Mouse (Mus musculus) skeletal muscle tissue, adult 2 months (tissue): ENCODE data around the gene Man1a2.
A peak's percentile ranks its signal among the peaks of the same experiment; 100 is the strongest.

Experiments
- DNase-seq: peaks from one replicate; pipeline ENCODE4 v3.0.0-alpha.2; 2012; ENCODE audit warnings: low read depth, low spot score

The Man1a2 gene

GRCm38 (mm10) chr3:100685087-100685762 lies at the start of gene Man1a2:
Gene Man1a2 (minus strand): TSS chr3:100685503.
- DNase-seq, result peak; percentile 72

GRCm38 (mm10) chr3:100734482-100735154 lies 49.3 kb upstream of the Man1a2 start:
- DNase-seq, result no peak

DNA sequence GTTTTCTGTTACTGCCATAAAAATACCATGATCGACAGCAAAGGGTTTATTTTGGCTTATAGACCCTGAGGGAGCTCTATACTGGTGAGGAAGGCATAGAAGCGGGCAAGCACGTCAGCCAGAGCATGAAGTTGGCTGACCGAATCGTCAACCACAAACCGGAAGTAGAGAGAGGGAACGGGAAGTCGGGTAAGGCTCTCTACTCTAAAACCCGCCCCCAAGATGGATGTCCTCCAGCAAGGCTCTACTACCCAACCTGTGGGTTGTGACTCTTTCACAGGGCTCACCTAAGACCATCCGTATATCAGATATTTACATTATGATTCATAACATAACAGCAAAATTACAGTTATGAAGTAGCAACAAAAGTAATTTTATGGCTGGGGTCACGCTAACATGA lies 46.6 kb upstream of the Man1a2 start:
- no peak for DNase-seq

GRCm38 (mm10) chr3:100731347-100731746 lies 46.0 kb upstream of the Man1a2 start:
- no peak for DNase-seq

- no peak for DNase-seq
Observed at GRCm38 (mm10) chr3:100728008-100728712, 42.9 kb upstream of the Man1a2 start.

DNA sequence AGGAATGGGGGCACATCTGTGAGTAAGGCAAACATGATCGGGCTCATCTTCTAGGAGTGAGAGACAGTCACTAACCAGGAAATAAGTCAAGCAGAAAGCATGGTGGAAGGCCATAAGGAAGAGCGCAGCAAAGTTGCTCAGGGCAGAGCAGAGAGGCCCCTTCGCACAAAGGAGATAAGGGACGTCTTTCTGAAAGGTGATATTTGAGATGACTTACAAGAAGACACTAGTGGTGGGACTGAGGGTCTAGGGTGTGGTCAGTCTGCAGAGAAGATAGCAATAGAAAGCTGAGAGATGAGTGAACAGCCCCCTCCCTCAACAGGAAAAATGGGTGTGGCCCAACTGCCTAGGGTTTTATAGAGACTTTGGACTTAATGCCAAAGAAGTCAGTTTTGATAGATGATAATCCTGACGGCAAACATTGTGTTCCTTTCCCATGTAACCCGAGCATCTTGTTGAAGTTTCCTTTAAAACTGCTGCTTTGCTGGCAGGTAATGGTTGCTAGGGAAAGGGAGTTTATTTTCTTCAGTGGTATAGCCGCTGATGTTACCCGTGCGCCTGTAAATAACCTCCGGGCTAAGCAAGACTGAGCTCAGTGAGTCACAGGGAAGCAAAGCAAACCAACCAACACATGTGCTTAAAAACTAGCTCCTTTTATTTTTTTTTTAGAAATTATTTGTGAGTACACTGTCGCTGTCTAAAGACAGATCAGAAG lies 40.8 kb upstream of the Man1a2 start:
- DNase-seq, result no peak

- DNase-seq, result no peak
Observed at GRCm38 (mm10) chr3:100720786-100721300, 35.5 kb upstream of the Man1a2 start.

DNA sequence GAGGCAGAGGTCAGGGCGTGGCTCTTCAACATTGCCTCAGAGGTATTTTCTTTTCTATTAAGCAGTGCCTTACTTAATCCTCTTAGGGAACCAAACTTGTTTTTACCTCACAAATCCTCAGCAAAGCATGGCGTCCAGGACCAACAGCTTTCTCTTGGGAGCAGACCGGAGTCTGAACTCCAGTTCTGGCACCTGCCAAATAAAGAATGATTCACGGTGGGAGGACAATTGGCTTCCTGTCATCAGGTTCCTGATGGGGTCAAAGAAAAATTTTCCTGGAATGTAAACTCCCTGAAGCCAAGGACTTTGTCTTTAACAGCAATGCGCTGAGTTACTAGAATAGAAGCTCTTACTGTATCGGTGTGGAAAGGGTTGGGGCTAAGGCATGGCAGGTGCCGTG lies 30.9 kb upstream of the Man1a2 start:
- no peak for DNase-seq

DNA sequence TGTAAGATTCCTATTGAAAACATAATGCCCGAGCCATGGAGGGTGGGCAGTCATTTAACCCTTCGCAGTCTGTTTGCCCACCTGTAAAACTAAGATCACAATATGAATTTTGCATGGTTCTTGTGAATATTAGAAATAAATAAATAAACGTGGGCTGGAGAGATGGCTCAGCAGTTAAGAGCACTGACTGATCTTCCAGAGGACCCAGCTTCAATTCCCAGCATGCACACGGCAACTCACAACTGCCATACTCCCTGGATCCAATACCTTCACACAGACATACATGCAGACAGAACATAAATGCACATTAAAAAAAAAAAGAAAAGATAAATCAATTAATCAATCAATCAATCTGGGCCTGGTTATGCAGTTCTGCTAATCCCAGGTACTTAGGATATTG lies 30.1 kb upstream of the Man1a2 start:
- DNase-seq, result no peak

DNA sequence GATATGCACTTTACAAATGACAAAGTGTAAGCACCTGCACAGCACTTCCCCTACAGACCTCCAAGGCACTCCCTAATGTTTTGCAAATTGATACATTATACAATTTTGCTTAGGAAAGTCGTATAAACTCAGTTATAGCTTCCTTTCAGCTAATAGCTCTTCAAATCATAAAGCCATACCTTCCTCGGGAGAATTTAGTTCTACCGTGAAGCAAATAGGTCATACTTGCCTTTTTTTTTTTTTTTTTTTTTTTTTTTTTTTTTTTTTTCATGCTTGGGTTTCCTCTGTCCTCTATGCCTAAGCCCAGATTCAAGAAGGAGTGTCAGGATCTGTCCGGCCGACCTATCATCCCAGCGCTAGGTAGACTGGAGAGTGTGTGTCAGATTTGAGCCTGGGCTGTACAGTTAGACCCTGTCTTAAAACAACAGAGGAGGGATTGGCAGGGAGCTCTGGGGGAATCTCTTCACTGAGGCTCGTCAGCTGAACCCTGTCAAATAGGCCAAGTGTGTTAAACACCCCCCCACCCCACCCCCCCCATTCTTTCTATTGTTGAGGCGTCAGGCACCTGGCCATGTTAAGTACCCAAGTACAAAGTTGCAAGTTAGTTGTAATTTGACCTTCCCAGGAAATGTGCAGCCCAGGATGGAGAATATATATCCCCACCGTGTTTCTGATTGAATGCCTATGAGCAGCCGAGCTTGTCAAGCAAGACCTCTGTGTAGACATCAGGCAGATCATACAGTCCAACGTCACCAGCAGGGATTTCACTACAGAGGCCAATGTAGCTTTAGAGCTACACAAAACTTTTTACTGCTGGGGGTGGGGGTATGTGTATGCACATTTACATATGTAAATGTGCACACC lies 28.1 kb upstream of the Man1a2 start:
- no peak for DNase-seq

DNA sequence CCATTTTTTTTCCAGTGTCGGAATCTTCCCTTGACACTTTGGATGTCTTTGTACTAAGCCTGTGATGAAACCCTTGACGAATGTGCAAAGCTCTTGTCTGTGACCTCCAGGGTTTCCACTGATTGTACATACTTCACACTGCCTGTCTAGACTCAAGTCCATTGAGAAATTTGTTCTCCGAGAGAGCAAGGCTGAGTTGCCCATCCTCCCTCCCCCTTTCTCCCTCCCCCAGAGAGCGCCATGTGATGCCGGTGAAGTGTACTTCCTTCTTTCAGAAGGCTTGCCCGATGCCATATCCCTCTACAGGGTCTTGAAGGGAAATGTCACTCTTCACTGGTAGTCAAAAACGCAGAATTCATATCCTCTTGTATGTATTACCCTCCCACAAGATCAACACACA lies 26.8 kb upstream of the Man1a2 start:
- DNase-seq, result no peak

DNA sequence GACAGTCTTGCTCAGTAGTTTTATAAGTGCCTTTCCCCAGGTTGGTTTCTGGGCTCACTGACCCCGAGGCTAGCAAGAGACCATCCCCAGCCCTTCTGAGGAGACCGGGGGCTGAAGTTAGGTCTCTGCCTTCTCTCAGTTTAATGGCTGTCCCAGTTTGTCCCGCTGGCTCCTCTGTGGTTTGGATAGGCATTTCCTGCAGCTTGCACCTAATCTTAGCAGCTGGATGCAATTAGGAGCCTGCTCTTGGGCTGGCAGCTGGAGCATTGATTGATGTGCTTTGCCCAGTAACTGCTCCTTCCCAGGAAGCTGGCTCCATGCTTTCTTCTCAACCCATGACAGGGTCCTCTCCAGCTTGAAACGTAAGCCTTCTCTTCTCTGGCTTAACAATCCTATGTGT lies 26.2 kb upstream of the Man1a2 start:
- no peak for DNase-seq

GRCm38 (mm10) chr3:100707117-100707516 lies 21.8 kb upstream of the Man1a2 start:
- no peak for DNase-seq

DNA sequence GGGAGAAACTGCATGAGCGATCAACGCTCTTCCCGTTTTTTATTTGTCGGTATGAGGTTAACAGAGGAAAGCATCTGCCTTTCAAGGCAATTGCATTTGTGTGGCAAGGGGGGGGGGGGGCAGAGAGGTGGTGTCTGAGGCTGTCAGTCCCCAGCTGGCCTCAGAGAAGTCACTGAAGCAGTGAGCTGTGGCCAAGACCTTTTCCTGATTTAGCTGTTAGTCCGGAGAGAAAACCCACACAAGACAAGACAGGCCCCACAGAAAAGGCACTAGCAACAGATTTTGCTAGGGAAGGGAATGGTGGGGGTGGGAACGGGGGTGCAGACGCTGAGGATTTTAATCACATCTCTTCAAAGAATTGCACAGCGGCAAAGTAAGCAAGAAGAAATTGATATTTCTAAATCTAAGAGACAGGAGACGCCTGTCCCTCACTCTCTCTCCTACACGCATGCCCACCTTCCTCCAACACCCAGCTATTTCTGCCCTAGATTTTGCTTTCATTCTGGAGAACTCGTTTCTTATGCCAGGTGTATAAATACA lies 19.9 kb upstream of the Man1a2 start:
- no peak for DNase-seq

GRCm38 (mm10) chr3:100703847-100704644 lies 18.7 kb upstream of the Man1a2 start:
- DNase-seq, result no peak

- peak; percentile 21 for DNase-seq
Observed at GRCm38 (mm10) chr3:100702875-100703846, 17.9 kb upstream of the Man1a2 start.

DNA sequence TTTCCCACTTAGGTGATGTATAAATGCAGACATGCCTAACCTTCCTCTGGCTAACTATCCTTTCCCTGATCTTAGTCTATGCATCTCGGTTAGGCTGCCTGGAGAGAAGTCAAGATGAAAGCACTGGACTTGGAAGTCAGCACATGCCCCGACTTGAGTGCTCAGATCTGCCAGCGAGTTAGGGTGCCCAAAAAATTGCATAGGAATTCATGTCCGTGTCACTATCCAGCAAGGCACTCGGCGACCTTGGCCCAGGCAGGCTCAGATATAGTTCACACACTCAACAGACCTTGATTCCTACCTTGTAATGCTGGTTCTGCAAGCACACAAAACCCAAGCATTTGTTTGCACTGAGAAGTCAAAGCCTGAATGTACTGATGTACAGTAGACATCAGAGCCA lies 3.4 kb upstream of the Man1a2 start:
- no peak for DNase-seq

DNA sequence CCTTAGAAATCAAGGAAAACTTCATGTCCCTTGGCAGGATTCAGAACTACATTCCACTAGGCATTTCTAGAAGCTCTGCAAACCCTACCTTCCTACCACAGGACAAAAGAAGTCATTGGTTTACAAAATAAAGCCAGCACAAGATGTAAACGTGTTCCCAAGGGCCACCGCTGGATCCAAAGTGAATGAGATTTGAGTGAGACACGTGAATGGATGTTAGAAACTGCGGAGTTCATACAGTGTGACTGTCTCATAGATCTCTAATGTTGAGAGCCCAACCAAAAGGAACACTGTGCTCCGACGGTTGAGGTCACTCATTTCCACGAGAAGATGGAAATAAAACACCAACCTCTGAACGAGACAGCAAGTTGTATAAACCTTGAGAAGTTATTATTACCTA lies 1.5 kb upstream of the Man1a2 start:
- no peak for DNase-seq
